Mouse (Mus musculus) limb, embryonic 14.5 days (tissue): Measurements from ENCODE around the gene Ppp6r3. TPM values are rescaled to one million over a fixed set of nuclear protein-coding genes. Genes with fewer than 3 reads are reported as not detected.

Experiments used
- ATAC-seq: fragments of 200-750 bp; cut with Nextera tagmentation; 2 replicates; pipeline ENCODE4 v1.8.0; 2017; ENCODE audit warnings: low read depth, moderate number of reproducible peaks, moderate TSS enrichment; ENCODE audit not compliant: low FRiP score
- DNase-seq: peaks from one replicate; pipeline ENCODE4 v3.0.0-alpha.2; 2015; ENCODE audit warnings: low spot score
- H3K27ac ChIP-seq: fragments of 300-500 bp; sonication (generic); replicated peaks from 2 replicates; pipeline ENCODE4 v1.5.1; 2014; ENCODE audit warnings: low read depth, mild to moderate bottlenecking, low read length, moderate library complexity, mixed read lengths
- H3K27me3 ChIP-seq: fragments of 300-500 bp; sonication (generic); 2 replicates; pipeline ENCODE4 v1.6.1; 2014; ENCODE audit warnings: low read length, mixed read lengths; ENCODE audit not compliant: control insufficient read depth, insufficient read depth
- H3K36me3 ChIP-seq: fragments of 300-500 bp; sonication (generic); 2 replicates; pipeline ENCODE4 v1.6.1; 2014; ENCODE audit warnings: mild to moderate bottlenecking, low read length, moderate library complexity, mixed read lengths; ENCODE audit not compliant: control insufficient read depth, insufficient read depth
- H3K4me1 ChIP-seq: fragments of 300-500 bp; sonication (generic); 2 replicates; pipeline ENCODE4 v1.6.1; 2014; ENCODE audit warnings: antibody characterized with exemption, low read length, mixed read lengths; ENCODE audit not compliant: control insufficient read depth, insufficient read depth
- H3K4me2 ChIP-seq: fragments of 300-500 bp; sonication (generic); replicated peaks from 2 replicates; pipeline ENCODE4 v1.6.1; 2014; ENCODE audit warnings: low read depth, mild to moderate bottlenecking, low read length, moderate library complexity; ENCODE audit not compliant: severe bottlenecking
- H3K4me3 ChIP-seq: fragments of 300-500 bp; sonication (generic); replicated peaks from 2 replicates; pipeline ENCODE4 v1.5.1; 2014; ENCODE audit warnings: low read length
- H3K9ac ChIP-seq: fragments of 300-500 bp; sonication (generic); 2 replicates; pipeline ENCODE4 v1.6.1; 2014; ENCODE audit warnings: mild to moderate bottlenecking, low read depth, low read length, moderate library complexity; ENCODE audit not compliant: severe bottlenecking
- H3K9me3 ChIP-seq: fragments of 300-500 bp; sonication (generic); 2 replicates; pipeline ENCODE4 v1.6.1; 2016; ENCODE audit warnings: low read length; ENCODE audit not compliant: control insufficient read depth
- POLR2A ChIP-seq: fragments of 200-500 bp; IDR thresholded peaks from 2 replicates; pipeline ENCODE4 v1.8.0; 2012; ENCODE audit warnings: inconsistent platforms, mild to moderate bottlenecking, moderate library complexity, borderline replicate concordance; ENCODE audit not compliant: insufficient read depth, insufficient read length; ENCODE audit errors: extremely low read depth
- WGBS: fragments of 180-500 bp; shearing (Covaris S2); extraction: QIAGEN DNeasy Blood & Tissue Kit; methylation state at CpG from one replicate; pipeline ENCODE4 v1.1.7; 2014; 5-methylcytosine and 5-hydroxymethylcytosine counted together
- polyA plus RNA-seq, 2 experiments: library from polyadenylated mRNA; depleted of rRNA in 1 of 2; stranded (reverse) in 1 of 2; unstranded in 1 of 2; fragments of >200 nt; fragmentation: Nextera tagmentation in 1 of 2; extraction: Ambion mirVana in 1 of 2; gene quantifications; 2 replicates each; pipeline versions ENCODE4 v1.2.1 to v1.2.3; 2012 to 2014

Ppp6r3 gene
- polyA plus RNA-seq, 2 experiments: 61.3 to 78.7 TPM

DNA sequence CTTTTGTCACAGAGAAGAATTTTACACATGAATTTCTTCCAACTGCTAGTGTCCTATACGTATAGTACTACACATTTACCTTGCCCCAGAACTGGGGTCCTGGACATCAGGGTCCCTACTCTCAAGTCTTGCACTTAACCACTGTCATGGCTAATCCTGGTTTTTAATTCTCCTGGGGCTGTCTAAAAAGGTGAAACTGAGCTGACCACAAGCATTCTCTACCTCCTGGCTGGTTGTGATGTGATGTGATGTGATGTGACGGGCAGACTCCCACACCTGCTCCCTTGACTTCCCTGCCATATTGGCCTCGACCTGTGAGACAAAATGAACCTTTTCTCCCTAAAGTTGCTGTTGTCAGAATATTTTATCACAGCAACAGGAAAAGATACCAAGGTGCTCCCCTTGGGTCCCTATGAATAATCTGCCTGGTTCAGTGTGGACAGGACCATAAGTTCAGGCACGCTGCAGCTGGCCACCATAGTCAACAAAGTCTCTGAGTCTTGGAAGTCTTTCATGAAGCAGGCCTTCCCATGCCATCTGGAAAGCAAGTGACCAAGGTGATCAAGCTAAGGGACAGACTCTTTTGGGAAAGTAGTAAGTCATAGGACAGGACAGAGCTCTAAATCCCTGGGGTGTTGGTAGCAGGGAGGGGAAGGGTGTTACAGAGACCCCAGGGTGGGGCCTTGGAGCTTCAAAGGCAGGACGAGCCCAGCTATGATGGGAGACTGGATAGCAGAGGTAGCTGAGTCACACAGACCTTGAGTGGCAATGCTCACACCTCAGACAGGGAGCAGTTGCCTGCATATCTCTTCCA, 1.1 kb upstream of the Ppp6r3 start:
- H3K9me3 ChIP-seq: no peaks in the 10 kb centered on the region

DNA sequence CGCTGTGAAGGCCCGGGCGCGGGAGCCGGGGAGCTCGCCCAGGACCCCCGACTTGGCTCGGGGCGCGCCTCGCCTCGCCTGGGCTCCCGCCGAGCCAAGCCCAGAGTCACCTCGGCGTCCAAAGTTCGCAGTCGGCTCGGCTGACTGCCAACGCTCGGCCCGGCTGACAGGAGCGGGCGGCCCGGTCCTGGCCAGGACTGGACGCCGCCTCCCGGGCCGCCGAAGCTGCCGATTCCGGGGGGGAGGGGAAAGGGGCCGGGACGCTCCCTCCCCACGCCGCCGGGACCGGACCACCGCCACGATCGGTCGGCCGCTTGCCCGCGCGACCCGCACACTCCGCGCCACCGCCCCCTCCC, 295 bp downstream of the Ppp6r3 start:
- peak overlapping the region; percentile 81 for H3K4me2 ChIP-seq
- ATAC-seq (peak; percentile 28), DNase-seq (peak; percentile 36)
- H3K9ac ChIP-seq: peak overlapping the region; percentile 91
- peak overlapping the region; percentile 93 for H3K4me3 ChIP-seq
- no peaks in the 10 kb centered on the region for H3K9me3 ChIP-seq
- TF ChIP-seq POLR2A: no peak
- H3K27ac ChIP-seq: peak overlapping the region; percentile 96
- H3K36me3 ChIP-seq: no peaks in the 10 kb centered on the region
- no peaks in the 10 kb centered on the region for H3K27me3 ChIP-seq
- H3K4me1 ChIP-seq: peaks cover 19% of the 10 kb centered on the region
- 3% methylated on average over 28 of the region's 50 CpGs for WGBS

More for the DNA sequence above, 1.1 kb upstream of the Ppp6r3 start:
- Histone ChIP-seq H3K4me3 (peak overlapping the region; percentile 93), H3K36me3 (no peaks in the 10 kb centered on the region), H3K4me1 (peaks cover 19% of the 10 kb centered on the region), H3K9ac (0 out of 2 replicates have a peak overlapping the region, but pooled peaks have one; percentile 21), H3K27me3 (no peaks in the 10 kb centered on the region), H3K4me2 (peak overlapping the region; percentile 45), H3K27ac (peak overlapping the region; percentile 48; the same call in 1 of the 2 replicates)
- TF ChIP-seq POLR2A: no peak
- DNase-seq: no peak
- no peak for ATAC-seq
- 69% methylated on average over 5 of the region's 5 CpGs for WGBS

GRCm38 (mm10) chr19:3574593-3575094, 905 bp downstream of the Ppp6r3 start:
- ATAC-seq (no peak), DNase-seq (no peak)
- TF ChIP-seq POLR2A: no peak
- Histone ChIP-seq H3K27me3 (no peaks in the 10 kb centered on the region), H3K36me3 (no peaks in the 10 kb centered on the region), H3K4me3 (peak overlapping the region; percentile 93), H3K9ac (peak overlapping the region; percentile 91), H3K27ac (no peak overlapping the region), H3K9me3 (no peaks in the 10 kb centered on the region), H3K4me1 (peaks cover 19% of the 10 kb centered on the region), H3K4me2 (peak overlapping the region; percentile 81)
- WGBS: 2% methylated on average over 9 of the region's 9 CpGs

- no peak for TF ChIP-seq POLR2A
- WGBS: 78% methylated on average over 3 of the region's 3 CpGs
- Histone ChIP-seq H3K27ac (no peak overlapping the region), H3K4me3 (no peak overlapping the region), H3K4me1 (0 out of 2 replicates have a peak, but pooled peaks cover 3% of the 10 kb centered on the region), H3K4me2 (no peak overlapping the region), H3K27me3 (no peaks in the 10 kb centered on the region), H3K36me3 (peaks cover 3% of the 10 kb centered on the region; the same call in 1 of the 2 replicates), H3K9me3 (no peaks in the 10 kb centered on the region), H3K9ac (no peak overlapping the region)
- 0 out of 2 replicates have a peak, but pooled peaks have one; percentile 26 for ATAC-seq
- DNase-seq: no peak
These were observed 11.2 kb downstream of the Ppp6r3 start for GRCm38 (mm10) chr19:3564309-3564708.

DNA sequence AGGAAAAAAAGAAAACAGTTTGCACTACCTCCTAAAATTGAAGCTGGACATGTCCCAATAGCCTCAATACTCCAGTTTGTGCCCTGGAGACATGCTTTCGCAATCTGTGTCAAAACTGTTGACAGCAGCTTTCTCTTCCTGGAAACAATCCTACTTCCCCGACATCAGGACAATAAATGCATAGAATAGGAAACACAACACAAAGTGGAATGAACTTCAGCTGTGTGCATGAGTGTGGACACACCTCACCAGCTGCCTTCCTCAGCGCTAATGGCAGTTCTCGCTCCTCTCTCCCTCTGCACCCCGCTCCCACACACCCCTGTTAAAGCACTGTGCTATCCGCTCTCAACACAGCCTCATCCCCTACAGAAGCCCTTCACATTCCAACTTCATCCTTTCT, 12.8 kb downstream of the Ppp6r3 start:
- WGBS: 91% methylated on average over 6 of the region's 6 CpGs
- Histone ChIP-seq H3K4me3 (no peak overlapping the region), H3K27ac (no peak overlapping the region), H3K9me3 (no peaks in the 10 kb centered on the region), H3K4me1 (no peaks in the 10 kb centered on the region), H3K4me2 (no peak overlapping the region), H3K27me3 (no peaks in the 10 kb centered on the region), H3K36me3 (peaks cover 3% of the 10 kb centered on the region; the same call in 1 of the 2 replicates), H3K9ac (no peak overlapping the region)
- no peak for ATAC-seq
- DNase-seq: no peak
- TF ChIP-seq POLR2A: no peak
